Mouse (Mus musculus) liver, embryonic 14.5 days (tissue): Measurements from ENCODE around the gene Apon.

ENCODE experiments used
- CTCF ChIP-seq: IDR thresholded peaks from 2 replicates; pipeline ENCODE4 v1.5.1; 2016; ENCODE audit warnings: antibody characterized with exemption, low read depth, control low read depth
- EP300 ChIP-seq: IDR thresholded peaks from 2 replicates; pipeline ENCODE4 v1.6.1; 2016; ENCODE audit warnings: antibody characterized with exemption, low read depth

GRCm38 (mm10) chr10:128283604-128284579, 30.0 kb downstream of the Apon start:
- TF ChIP-seq CTCF = peak; percentile 86
- no peak for TF ChIP-seq EP300
